Mouse (Mus musculus) kidney, adult 2 months (tissue): Measurements from ENCODE around the gene Col19a1.

Experiments used
- CTCF ChIP-seq: fragments of 200-500 bp; conservative IDR thresholded peaks from 2 replicates; pipeline ENCODE4 v1.5.1; 2011; ENCODE audit warnings: low read depth, mild to moderate bottlenecking, control low read depth, low read length, moderate library complexity, mixed read lengths; ENCODE audit not compliant: insufficient read depth, insufficient read length
- POLR2A ChIP-seq: fragments of 200-500 bp; IDR thresholded peaks from one replicate; pipeline ENCODE4 v1.6.1; 2011; ENCODE audit warnings: low read depth, low read length, control low read depth

- TF ChIP-seq CTCF (no peak), POLR2A (no peak)
Observed at GRCm38 (mm10) chr1:24222981-24223612, 364.2 kb downstream of the Col19a1 start.
